Mouse (Mus musculus): ENCODE data around the gene Dct.

Gene Dct

GRCm38 (mm10) chr14:118051975-118052630 lies at the start of gene Dct:
Dct (minus strand) TSS chr14:118052244.
- no peak for DNase-seq

DNA sequence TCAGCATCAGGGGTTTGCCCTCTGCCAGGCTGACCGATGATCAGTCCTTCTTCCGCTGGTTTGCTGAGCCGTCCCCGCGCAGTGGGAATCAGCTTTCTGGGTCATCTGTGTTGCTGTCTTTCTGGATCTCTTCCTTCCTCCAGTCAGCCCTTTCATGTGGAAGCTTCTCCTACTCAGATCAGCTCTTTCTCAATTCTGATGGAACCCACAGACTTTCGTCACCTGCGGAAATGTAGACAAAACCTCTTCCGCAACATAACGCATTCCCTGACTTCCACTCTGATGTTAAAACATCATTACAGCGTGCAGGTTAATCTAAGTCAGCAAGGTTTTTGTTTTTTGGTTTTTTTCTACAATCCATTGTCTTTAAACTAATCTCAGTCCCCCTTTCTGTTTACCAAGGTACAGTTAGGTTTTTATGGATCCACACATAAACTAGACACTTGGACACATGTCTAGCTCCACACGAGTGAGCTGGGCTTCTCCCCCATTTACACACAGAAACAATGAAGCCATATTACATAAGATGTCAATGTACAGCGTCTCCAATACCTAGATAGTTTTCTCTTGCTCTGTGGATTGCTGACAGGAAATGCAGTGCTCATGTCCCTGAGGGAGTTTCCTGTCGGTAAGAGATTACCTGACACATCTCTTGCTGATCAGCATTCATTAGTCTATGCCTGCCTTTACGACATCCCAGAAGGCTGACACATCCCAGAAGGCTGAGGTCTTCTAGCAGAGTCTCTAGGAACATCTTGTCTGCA lies 49.4 kb upstream of the Dct start:
- DNase-seq: no peak

DNA sequence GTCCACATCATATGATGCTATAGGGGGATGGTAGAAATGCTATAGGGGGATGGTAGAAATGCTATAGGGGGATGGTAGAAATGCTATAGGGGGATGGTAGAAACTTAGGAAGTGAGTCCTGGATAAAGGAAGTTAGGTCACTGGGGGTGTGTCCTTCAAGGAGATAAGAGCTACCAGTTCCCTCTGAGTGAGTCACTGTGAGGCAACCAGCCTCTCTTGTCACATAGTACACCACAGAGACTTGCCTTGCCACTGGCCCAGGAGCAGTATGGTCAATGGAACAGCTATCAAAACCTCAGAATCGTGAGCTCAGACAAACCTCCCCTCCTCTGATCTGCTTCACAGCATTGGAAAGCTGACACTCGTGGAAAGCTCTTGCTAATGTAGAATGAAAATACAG lies 46.2 kb upstream of the Dct start:
- no peak for DNase-seq

DNA sequence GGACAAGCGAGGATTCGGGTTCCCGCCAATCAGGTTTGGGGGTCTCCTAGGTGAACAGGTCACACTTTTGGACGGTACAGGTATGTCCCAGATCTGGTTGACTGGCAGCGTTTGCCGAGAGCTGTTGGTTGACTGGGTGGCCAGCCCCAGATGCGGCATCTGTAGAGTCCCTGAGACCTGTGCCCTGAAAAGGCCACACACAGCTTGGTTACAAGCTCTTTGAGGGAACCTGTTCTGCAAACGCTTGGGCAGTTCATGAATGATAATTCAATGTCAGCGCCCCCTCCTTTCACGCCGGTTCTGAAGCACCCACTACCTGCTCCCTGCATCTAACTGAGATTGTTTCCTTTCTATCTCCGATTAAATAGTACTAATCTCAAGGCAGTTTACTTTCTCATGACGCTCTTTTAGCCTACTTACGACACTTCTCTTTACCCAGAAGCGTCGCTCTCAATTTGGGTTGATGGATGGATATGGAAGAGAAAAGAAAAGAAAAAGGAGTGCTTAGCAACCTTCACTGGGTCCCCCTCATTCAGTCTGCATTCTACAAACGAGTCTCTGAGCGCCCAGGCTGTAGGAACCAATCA lies 37.9 kb upstream of the Dct start:
- no peak for DNase-seq

- DNase-seq: peak; percentile 93
Measured at GRCm38 (mm10) chr14:118089215-118089805, 37.3 kb upstream of the Dct start.

- no peak for DNase-seq
Measured at GRCm38 (mm10) chr14:118088437-118089207, 36.6 kb upstream of the Dct start.

GRCm38 (mm10) chr14:118086271-118087035 lies 34.4 kb upstream of the Dct start:
- DNase-seq: no peak

DNA sequence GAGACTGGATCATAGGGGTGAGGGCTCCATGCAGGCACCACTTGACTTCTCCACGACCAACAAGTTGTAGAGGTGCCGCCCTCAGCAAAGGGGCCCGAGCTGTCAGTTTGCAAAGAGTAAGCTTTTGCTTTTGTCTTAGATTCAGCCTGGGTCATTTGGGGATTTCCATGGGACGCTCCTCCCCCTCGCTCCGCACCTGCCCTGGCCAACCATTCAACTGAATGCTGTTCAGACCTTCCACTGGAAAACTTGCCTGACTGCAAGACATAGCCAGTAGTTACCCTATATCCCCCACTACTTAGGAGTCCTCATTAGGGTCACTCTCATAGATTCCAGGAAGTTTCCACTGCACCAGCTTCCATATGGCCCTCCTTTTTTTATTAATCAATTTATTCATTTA lies 31.8 kb upstream of the Dct start:
- no peak for DNase-seq

DNA sequence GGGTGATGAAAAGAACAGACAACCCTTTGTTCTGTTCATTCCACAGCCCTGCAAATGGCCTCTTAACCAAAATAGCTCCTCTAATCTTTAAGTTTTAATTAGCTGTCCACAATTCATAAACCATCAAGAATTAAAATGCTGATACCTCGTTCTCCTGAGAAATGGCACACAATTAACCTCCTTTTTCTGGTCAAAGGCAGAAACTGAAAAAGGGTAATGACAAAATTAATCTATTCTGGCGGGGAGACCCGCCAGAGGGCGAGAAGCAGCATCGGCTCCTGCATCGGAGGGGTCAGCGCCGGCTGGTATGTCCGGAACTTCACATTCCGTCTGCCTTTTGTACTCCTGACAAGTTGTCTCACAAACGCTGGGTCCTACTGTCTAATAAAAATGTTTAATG lies 28.6 kb upstream of the Dct start:
- no peak for DNase-seq

DNA sequence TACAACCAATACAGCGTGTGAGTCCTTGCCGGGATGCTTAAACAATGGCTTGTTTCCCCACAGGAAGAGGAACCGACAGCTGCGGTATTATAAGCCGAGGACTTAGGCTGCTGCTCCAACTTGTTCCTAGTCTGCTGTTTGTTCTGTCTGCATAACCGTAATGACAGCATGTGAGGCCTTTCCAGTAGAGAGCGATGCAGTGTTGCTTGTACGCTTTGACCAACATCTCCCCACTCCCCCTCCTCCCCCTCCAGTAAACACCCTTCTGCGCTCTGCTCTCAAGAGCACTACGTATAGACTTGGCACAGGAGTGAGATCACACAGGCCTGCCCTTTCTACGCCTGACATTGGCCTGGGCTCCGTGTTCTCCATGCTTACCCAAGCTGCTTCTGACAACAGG lies 18.1 kb upstream of the Dct start:
- no peak for DNase-seq

GRCm38 (mm10) chr14:118069439-118070079 lies 17.5 kb upstream of the Dct start:
- no peak for DNase-seq

- DNase-seq: no peak
Measured at GRCm38 (mm10) chr14:118061766-118062432, 9.9 kb upstream of the Dct start.

- DNase-seq: no peak
Measured at GRCm38 (mm10) chr14:118058581-118058886, 6.5 kb upstream of the Dct start.

GRCm38 (mm10) chr14:118057696-118058580 lies 5.9 kb upstream of the Dct start:
- DNase-seq: no peak

DNA sequence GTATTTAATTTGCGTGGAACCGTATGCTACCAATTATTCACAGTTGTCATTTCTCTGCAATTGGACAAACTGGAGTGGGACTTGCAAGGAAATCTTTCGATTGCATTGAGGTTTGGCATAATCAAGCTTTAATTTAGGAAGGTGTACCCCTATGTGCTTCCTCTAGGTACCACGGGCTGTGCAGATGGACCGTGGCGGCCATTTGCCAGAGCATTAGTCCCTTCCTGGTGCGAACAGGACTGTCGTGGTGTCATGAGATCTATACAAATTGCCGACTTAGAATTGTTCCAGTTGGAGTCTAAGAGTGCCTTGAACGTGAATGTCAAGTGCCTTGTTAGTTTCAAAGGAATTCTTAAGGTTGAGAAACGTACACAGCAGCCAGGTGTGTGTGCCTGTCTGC lies 726 bp upstream of the Dct start:
- DNase-seq: no peak

- DNase-seq: no peak
Measured at GRCm38 (mm10) chr14:118051396-118051795, 648 bp downstream of the Dct start.

GRCm38 (mm10) chr14:118050990-118051389 lies 1.1 kb downstream of the Dct start:
- DNase-seq: no peak

- no peak for DNase-seq
Measured at GRCm38 (mm10) chr14:118050431-118050830, 1.6 kb downstream of the Dct start.

DNA sequence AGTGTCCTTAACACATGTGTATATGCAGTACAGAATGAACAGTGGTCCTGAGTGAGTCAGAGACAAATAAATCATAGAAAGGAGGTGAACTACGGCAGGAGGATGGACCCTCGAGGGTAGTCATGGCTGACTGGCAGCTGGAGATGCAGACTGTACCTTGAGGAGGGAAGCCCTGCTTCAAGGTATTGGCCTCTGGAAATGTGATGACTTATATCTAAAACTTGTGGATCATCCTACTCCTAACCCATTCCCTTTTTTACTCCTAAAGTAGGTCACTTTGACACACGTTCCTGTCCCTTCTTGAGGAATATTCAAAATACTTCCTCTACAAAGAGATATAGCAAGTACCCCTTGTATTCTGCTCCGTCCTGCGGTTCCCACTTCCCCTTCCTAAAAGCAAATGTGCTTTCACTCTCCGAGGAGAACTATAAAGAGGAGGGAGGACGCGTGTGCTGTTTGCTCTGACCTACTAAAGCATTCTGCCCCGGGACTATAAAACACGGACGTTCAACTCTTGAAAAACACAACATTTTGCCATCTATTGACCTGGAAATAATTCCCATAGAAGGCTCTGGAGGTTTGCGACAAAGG lies 2.3 kb downstream of the Dct start:
- no peak for DNase-seq

- DNase-seq: peak; percentile 28
Measured at GRCm38 (mm10) chr14:118042963-118043362, 9.1 kb downstream of the Dct start.
